26 mouse cellular contexts compared by ENCODE assay signal in the genomic region with DNA sequence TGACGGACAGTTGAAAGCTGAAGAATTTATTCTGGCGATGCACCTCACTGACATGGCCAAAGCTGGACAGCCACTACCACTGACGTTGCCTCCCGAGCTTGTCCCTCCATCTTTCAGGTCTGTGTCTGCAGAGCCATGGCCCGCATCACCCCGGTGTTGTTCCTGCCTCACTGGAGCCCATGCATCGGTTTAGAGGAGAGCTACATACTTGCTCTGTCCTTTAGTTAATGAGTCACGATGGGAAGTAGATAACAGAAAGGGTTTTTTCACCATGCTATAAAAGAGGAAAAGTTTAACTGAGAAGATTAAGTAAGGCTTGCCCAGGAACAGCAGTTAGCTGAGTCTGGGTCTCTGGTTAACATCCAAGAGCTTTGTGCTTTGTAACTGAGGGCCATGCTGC. TPM values are rescaled to one million over a fixed set of nuclear protein-coding genes. Genes with fewer than 3 reads are reported as not detected.
"Had no signal": no experiment of that assay in that cellular context is flagged by ENCODE, and none has a peak within 500 bp of the region (broad histone marks: within the 10 kb centered on the region; RNA-seq: fewer than 3 reads in every experiment).

No protein-coding gene starts in this region.

- H3K4me1 ChIP-seq: midbrain, embryonic 13.5 days; midbrain, embryonic 15.5 days; neural tube, embryonic 12.5 days; stomach, embryonic 15.5 days had no signal

- H3K4me2 ChIP-seq: lung, embryonic 14.5 days; midbrain, embryonic 11.5 days; midbrain, embryonic 13.5 days; midbrain, embryonic 15.5 days; neural tube, embryonic 12.5 days; stomach, embryonic 15.5 days had no signal

- H3K9ac ChIP-seq: lung, embryonic 14.5 days; midbrain, embryonic 13.5 days; midbrain, embryonic 15.5 days; neural tube, embryonic 12.5 days; stomach, embryonic 15.5 days had no signal

- ATAC-seq: midbrain, embryonic 13.5 days; midbrain, embryonic 15.5 days had no signal

- H3K27me3 ChIP-seq: megakaryocyte, embryonic 14.5 days; midbrain, embryonic 13.5 days; midbrain, embryonic 15.5 days; neural tube, embryonic 12.5 days; stomach, embryonic 15.5 days had no signal

- H3K27ac ChIP-seq: macrophage; midbrain, embryonic 13.5 days; midbrain, embryonic 15.5 days; neural tube, embryonic 12.5 days; stomach, embryonic 15.5 days; stomach, postnatal 0 days had no signal

- DNase-seq: lung, adult 18-20 months; lung, embryonic 14.5 days; lung, postnatal 10 days; lung, postnatal 36 days; right cerebral cortex, postnatal 14 days; thymus, adult 2 months; thymus, postnatal 25 days; thymus, postnatal 4 days had no signal

- H3K9me3 ChIP-seq: megakaryocyte, embryonic 14.5 days; midbrain, embryonic 13.5 days; midbrain, embryonic 15.5 days; neural tube, embryonic 12.5 days; stomach, embryonic 15.5 days had no signal

- H3K4me3 ChIP-seq: megakaryocyte, embryonic 14.5 days; midbrain, embryonic 13.5 days; midbrain, embryonic 15.5 days; neural tube, embryonic 12.5 days; stomach, embryonic 15.5 days had no signal

RNA-seq across cellular contexts. Expression of gene Gm3625, which starts 40.2 kb away (rescaled TPM):
- total RNA-seq: megakaryocyte progenitor cell, adult 5-6 weeks; midbrain, postnatal 0 days; monocyte, adult 5-6 weeks; neutrophil, adult 5-6 weeks had no signal
- polyA plus RNA-seq: liver, embryonic 16.5 days; lung, embryonic 14.5 days; lung, embryonic 16.5 days; macrophage; midbrain, embryonic 11.5 days; midbrain, embryonic 13.5 days; midbrain, embryonic 15.5 days; midbrain, postnatal 0 days; neural tube, embryonic 12.5 days; neural tube, embryonic 14.5 days; spleen, adult 2 months; stomach, embryonic 15.5 days; stomach, postnatal 0 days; testis, adult 2 months; thymus, adult 2 months; urinary bladder, adult 2 months had no signal
